Comparison of ENCODE assay signal across 10 mouse cellular contexts in the genomic region with DNA sequence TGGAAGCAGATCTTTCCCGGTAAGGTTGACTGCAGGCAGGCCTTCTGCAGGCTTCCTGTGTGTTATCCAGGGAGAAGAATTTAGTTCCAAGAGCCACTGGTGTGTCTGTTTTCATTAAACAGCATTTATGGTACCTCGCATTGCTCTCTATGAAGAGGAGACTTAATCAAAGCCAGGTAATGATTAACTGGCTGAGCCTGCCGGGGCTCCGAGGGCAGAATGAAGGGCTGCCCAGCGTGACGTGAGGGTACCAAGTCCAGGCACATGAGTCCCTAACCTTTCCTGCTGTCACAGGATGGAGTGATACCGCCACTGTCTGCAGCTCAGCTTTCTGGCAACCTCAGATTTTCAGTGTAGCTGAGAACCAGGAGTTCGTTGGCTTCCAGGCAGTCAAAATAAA. TPM values are rescaled to one million over a fixed set of nuclear protein-coding genes. Genes with fewer than 3 reads are reported as not detected.
DNase-seq lines count a peak whose midpoint lies in the region; ATAC-seq and TF ChIP-seq lines count a peak whose summit lies in the region.
"Had no signal": no experiment of that assay in that cellular context is flagged by ENCODE, and none has a peak within 500 bp of the region (broad histone marks: within the 10 kb centered on the region; RNA-seq: fewer than 3 reads in every experiment).

No protein-coding gene starts in this region.

- H3K4me1 ChIP-seq in heart, adult 2 months (ENCODE audit: control insufficient read depth, insufficient read depth, low read length) = peaks cover 23% of the 10 kb centered on the region
- H3K4me1 ChIP-seq in intestine, embryonic 16.5 days (ENCODE audit: control insufficient read depth, insufficient read depth, low read length) = peaks cover 38% of the 10 kb centered on the region
- H3K4me1 ChIP-seq in liver, adult 2 months (ENCODE audit: control insufficient read depth, insufficient read depth, low read length) = peaks cover 49% of the 10 kb centered on the region
- peaks cover 31% of the 10 kb centered on the region for H3K4me1 ChIP-seq in neural tube, embryonic 15.5 days

- peaks cover 6% of the 10 kb centered on the region; the same call in 1 of the 2 replicates for H3K79me2 ChIP-seq in heart, adult 2 months (replicated peaks; ENCODE audit: control insufficient read depth, insufficient read depth, low read length)
- H3K79me2 ChIP-seq in liver, adult 2 months (ENCODE audit: control insufficient read depth, insufficient read depth, low read length) = peaks cover 41% of the 10 kb centered on the region

- TF ChIP-seq CTCF in heart, adult 2 months (IDR thresholded peaks at IDR 0.05) = no peak
- TF ChIP-seq CTCF in liver, adult 2 months (IDR thresholded peaks at IDR 0.05; ENCODE audit: low read depth, low read length) = no peak

- peak overlapping the region; percentile 21 for H3K27ac ChIP-seq in heart, adult 2 months
- peak overlapping the region; percentile 83 for H3K27ac ChIP-seq in intestine, embryonic 16.5 days (ENCODE audit: low read length)
- peak overlapping the region; percentile 72 for H3K27ac ChIP-seq in liver, adult 2 months (replicated peaks; ENCODE audit: insufficient read depth, low read depth, low read length)
- peak overlapping the region; percentile 3; the same call in 1 of the 2 replicates for H3K27ac ChIP-seq in neural tube, embryonic 15.5 days (replicated peaks)
- H3K27ac ChIP-seq: lung, embryonic 15.5 days had no signal

- 61% methylated on average over 8 of the region's 8 CpGs for WGBS in heart, adult 2 months
- WGBS in intestine, embryonic 16.5 days = 45% methylated on average over 8 of the region's 8 CpGs
- WGBS in liver, adult 2 months = 16% methylated on average over 8 of the region's 8 CpGs
- WGBS in neural tube, embryonic 15.5 days = 28% methylated on average over 8 of the region's 8 CpGs

- H3K27me3 ChIP-seq in heart, adult 2 months (ENCODE audit: control insufficient read depth, insufficient read depth, low read length) = no peaks in the 10 kb centered on the region
- no peaks in the 10 kb centered on the region for H3K27me3 ChIP-seq in intestine, embryonic 16.5 days (replicated peaks; ENCODE audit: control insufficient read depth, insufficient read depth, low read length)
- no peaks in the 10 kb centered on the region for H3K27me3 ChIP-seq in liver, adult 2 months (ENCODE audit: control insufficient read depth, insufficient read depth, low read length)
- H3K27me3 ChIP-seq in neural tube, embryonic 15.5 days (replicated peaks) = no peaks in the 10 kb centered on the region
- H3K27me3 ChIP-seq: lung, embryonic 15.5 days had no signal

- peak; percentile 92 for ATAC-seq in intestine, embryonic 16.5 days
- no peak for ATAC-seq in neural tube, embryonic 15.5 days (ENCODE audit: low FRiP score)
- no peak for ATAC-seq in monocyte, adult 5-6 weeks (replicated peaks; ENCODE audit: insufficient number of reproducible peaks, low FRiP score, low TSS enrichment, poor library complexity, severe bottlenecking)

- intact Hi-C loops in heart, adult 2 months (cut with DNase I) = no loop called here

- DNase-seq in heart, adult 2 months = no peak
- no peak for DNase-seq in heart, postnatal 4 days
- peak; percentile 98 for DNase-seq in liver, adult 2 months (ENCODE audit: extremely low read depth, low read depth, low spot score)
- DNase-seq in adrenal gland, postnatal 10 days = no peak
- no peak for DNase-seq in spleen, adult 12 weeks (ENCODE audit: low spot score)
- DNase-seq: cerebellum, adult 9-10 months had no signal

- no peaks in the 10 kb centered on the region for H3K9me3 ChIP-seq in intestine, embryonic 16.5 days (ENCODE audit: control insufficient read depth, low read length)
- H3K9me3 ChIP-seq in neural tube, embryonic 15.5 days (replicated peaks) = no peaks in the 10 kb centered on the region
- H3K9me3 ChIP-seq: lung, embryonic 15.5 days had no signal

- H3K9ac ChIP-seq in heart, adult 2 months (ENCODE audit: low read depth, low read length) = no peak overlapping the region
- H3K9ac ChIP-seq in intestine, embryonic 16.5 days (ENCODE audit: low read depth, low read length) = peak overlapping the region; percentile 22; the same call in 1 of the 2 replicates
- H3K9ac ChIP-seq in liver, adult 2 months (ENCODE audit: low read depth, low read length) = 0 out of 2 replicates have a peak overlapping the region, but pooled peaks have one; percentile 7
- no peak overlapping the region; the same call in 1 of the 2 replicates for H3K9ac ChIP-seq in neural tube, embryonic 15.5 days (replicated peaks)
- H3K9ac ChIP-seq: lung, embryonic 15.5 days had no signal

- TF ChIP-seq EP300 in heart, adult 2 months (IDR thresholded peaks at IDR 0.05; ENCODE audit: insufficient read depth, low read depth, low read length) = no peak

- no peak for TF ChIP-seq POLR2A in heart, adult 2 months (IDR thresholded peaks at IDR 0.05; ENCODE audit: insufficient read depth, low read depth, low read length)
- TF ChIP-seq POLR2A in liver, adult 2 months (IDR thresholded peaks at IDR 0.05; ENCODE audit: extremely low read depth, insufficient read depth, low read length) = no peak

- H3K4me2 ChIP-seq in intestine, embryonic 16.5 days (ENCODE audit: low read depth, low read length) = peak overlapping the region; percentile 23
- peak overlapping the region; percentile 27 for H3K4me2 ChIP-seq in neural tube, embryonic 15.5 days
- H3K4me2 ChIP-seq: lung, embryonic 15.5 days had no signal

- H3K36me3 ChIP-seq in heart, adult 2 months (ENCODE audit: control insufficient read depth, insufficient read depth, low read length) = no peaks in the 10 kb centered on the region; the same call in 1 of the 2 replicates
- H3K36me3 ChIP-seq in intestine, embryonic 16.5 days (ENCODE audit: control insufficient read depth, insufficient read depth, low read length) = no peaks in the 10 kb centered on the region
- H3K36me3 ChIP-seq in liver, adult 2 months (ENCODE audit: control insufficient read depth, insufficient read depth, low read length) = no peaks in the 10 kb centered on the region
- no peaks in the 10 kb centered on the region for H3K36me3 ChIP-seq in neural tube, embryonic 15.5 days
- H3K36me3 ChIP-seq: lung, embryonic 15.5 days had no signal

- no peak overlapping the region for H3K4me3 ChIP-seq in heart, adult 2 months
- no peak overlapping the region for H3K4me3 ChIP-seq in intestine, embryonic 16.5 days (ENCODE audit: low read length)
- H3K4me3 ChIP-seq in liver, adult 2 months (ENCODE audit: insufficient read depth, low read depth, low read length) = no peak overlapping the region
- no peak overlapping the region for H3K4me3 ChIP-seq in neural tube, embryonic 15.5 days (replicated peaks)
- H3K4me3 ChIP-seq: lung, embryonic 15.5 days had no signal

RNA-seq across cellular contexts. Expression of gene Jade1, which starts 25.9 kb away (rescaled TPM):
- total RNA-seq in heart, adult 2 months (2021) = 10 to 100 TPM; 28.5 to 38.6 TPM
- 10.1 and 24.0 TPM in 2 replicates for polyA plus RNA-seq in heart, adult 2 months (2012; rRNA removed)
- total RNA-seq in heart, postnatal 4 days (2021) = 10 to 100 TPM; 37.8 to 43.5 TPM
- 14.8 and 16.9 TPM in 2 replicates for polyA plus RNA-seq in intestine, embryonic 16.5 days (2015; fragmentation: Nextera tagmentation; extraction: Ambion mirVana)
- total RNA-seq in liver, adult 2 months (2014; rRNA removed) = 29.0 and 37.4 TPM in 2 replicates
- polyA plus RNA-seq in liver, adult 2 months (2012; rRNA removed) = 15.0 and 20.3 TPM in 2 replicates
- 15.2 and 15.6 TPM in 2 replicates for polyA plus RNA-seq in neural tube, embryonic 15.5 days (2015; fragmentation: Nextera tagmentation; extraction: Ambion mirVana)
- total RNA-seq in adrenal gland, postnatal 10 days (2021) = 10 to 100 TPM; 43.5 to 51.6 TPM
- 16.5 to 22.5 TPM (median 18.4 TPM) in 3 replicates for total RNA-seq in monocyte, adult 5-6 weeks (2017)

Comparison
In these comparisons a context has a peak if more than half of its experiments do, and no peak if none do; other contexts are left out.
1. H3K27ac ChIP-seq: peak in every context shown above with its lines; median percentile 83 in intestine, embryonic 16.5 days; 72 in liver, adult 2 months; 21 in heart, adult 2 months; 3 in neural tube, embryonic 15.5 days.
2. H3K9ac ChIP-seq: peak in intestine, embryonic 16.5 days (single experiment) and liver, adult 2 months (single experiment); none in heart, adult 2 months (single experiment) and neural tube, embryonic 15.5 days (single experiment).